Mouse (Mus musculus) lung, embryonic 15.5 days (tissue): ENCODE measurements at regions not wholly inside any gene's neighbourhood (a gene's known extent, or its start where the extent isn't known, plus 50 kb on each side); places are given as distances from the start of the nearest gene placed in this dataset.
"Not testable (repeated sequence)": the region's sequence is repeated elsewhere in the genome, so short reads cannot be mapped to it uniquely, and the experiment has no call there.

Experiments used
- ATAC-seq: fragments of 200-750 bp; cut with Nextera tagmentation; 2 replicates; pipeline ENCODE4 v1.8.0; 2017; ENCODE audit warnings: moderate number of reproducible peaks, borderline replicate concordance; ENCODE audit not compliant: low FRiP score, low TSS enrichment; ENCODE audit errors: extremely low read depth
- H3K27ac ChIP-seq: fragments of 300-500 bp; sonication (generic); 2 replicates; pipeline ENCODE4 v1.5.1; 2015; ENCODE audit warnings: moderate library complexity, mild to moderate bottlenecking, inconsistent platforms
- H3K27me3 ChIP-seq: fragments of 300-500 bp; sonication (generic); 2 replicates; pipeline ENCODE4 v1.6.1; 2015; ENCODE audit warnings: inconsistent platforms
- H3K36me3 ChIP-seq: fragments of 300-500 bp; sonication (generic); 2 replicates; pipeline ENCODE4 v1.6.1; 2015; ENCODE audit warnings: inconsistent platforms
- H3K4me1 ChIP-seq: fragments of 300-500 bp; sonication (generic); 2 replicates; pipeline ENCODE4 v1.6.1; 2015; ENCODE audit warnings: inconsistent platforms
- H3K4me2 ChIP-seq: fragments of 300-500 bp; sonication (generic); 2 replicates; pipeline ENCODE4 v1.6.1; 2015; ENCODE audit warnings: inconsistent platforms, mild to moderate bottlenecking, moderate library complexity
- H3K4me3 ChIP-seq: fragments of 300-500 bp; sonication (generic); 2 replicates; pipeline ENCODE4 v1.5.1; 2015; ENCODE audit warnings: mild to moderate bottlenecking, inconsistent platforms
- H3K9ac ChIP-seq: fragments of 300-500 bp; sonication (generic); 2 replicates; pipeline ENCODE4 v1.6.1; 2015; ENCODE audit warnings: inconsistent platforms
- H3K9me3 ChIP-seq: fragments of 300-500 bp; sonication (generic); 2 replicates; pipeline ENCODE4 v1.6.1; 2016; ENCODE audit warnings: inconsistent platforms
- whole genome bisulfite sequencing: fragments of 180-500 bp; shearing (Covaris S2); methylation state at CpG from one replicate; pipeline ENCODE4 v1.1.7; 2015; 5-methylcytosine and 5-hydroxymethylcytosine counted together

GRCm38 (mm10) chr15:43682176-43682575 is 3548.0 kb downstream of the 9330182O14Rik start:
- no peak overlapping the region for H3K4me2 ChIP-seq
- H3K9ac ChIP-seq, result no peak overlapping the region
- 90% methylated on average over 2 of the region's 2 CpGs for WGBS
- H3K27me3 ChIP-seq, result no peaks in the 10 kb centered on the region
- no peaks in the 10 kb centered on the region for H3K4me1 ChIP-seq
- no peaks in the 10 kb centered on the region for H3K9me3 ChIP-seq
- no peak overlapping the region for H3K27ac ChIP-seq
- H3K4me3 ChIP-seq, result no peak overlapping the region
- H3K36me3 ChIP-seq, result no peaks in the 10 kb centered on the region
- no peak for ATAC-seq

- H3K9ac ChIP-seq, ATAC-seq, H3K4me3 ChIP-seq, H3K27ac ChIP-seq, H3K4me2 ChIP-seq, H3K36me3 ChIP-seq, H3K27me3 ChIP-seq, H3K9me3 ChIP-seq, H3K4me1 ChIP-seq: not testable (repeated sequence)
Observed at GRCm38 (mm10) chr15:43691998-43692397, 3557.8 kb downstream of the 9330182O14Rik start.

- H3K36me3 ChIP-seq, result no peaks in the 10 kb centered on the region
- H3K27ac ChIP-seq, result no peak overlapping the region
- H3K9ac ChIP-seq, result no peak overlapping the region
- H3K9me3 ChIP-seq, result no peaks in the 10 kb centered on the region
- H3K4me2 ChIP-seq, result no peak overlapping the region
- no peak overlapping the region for H3K4me3 ChIP-seq
- H3K4me1 ChIP-seq, result no peaks in the 10 kb centered on the region
- no peak for ATAC-seq
- WGBS, result 71% methylated on average over 1 of the region's 1 CpGs
- H3K27me3 ChIP-seq, result no peaks in the 10 kb centered on the region
Observed at GRCm38 (mm10) chr15:43695451-43695850, 3561.3 kb downstream of the 9330182O14Rik start.

- H3K27ac ChIP-seq, result no peak overlapping the region
- 86% methylated on average over 1 of the region's 1 CpGs for WGBS
- H3K27me3 ChIP-seq, result no peaks in the 10 kb centered on the region
- no peak overlapping the region for H3K9ac ChIP-seq
- ATAC-seq, result no peak
- H3K4me2 ChIP-seq, result no peak overlapping the region
- H3K36me3 ChIP-seq, result no peaks in the 10 kb centered on the region
- H3K4me3 ChIP-seq, result no peak overlapping the region
- no peaks in the 10 kb centered on the region for H3K4me1 ChIP-seq
- H3K9me3 ChIP-seq, result no peaks in the 10 kb centered on the region
Observed at GRCm38 (mm10) chr15:43717035-43717434, 3582.9 kb downstream of the 9330182O14Rik start.

GRCm38 (mm10) chr15:43717559-43717958 is 3583.4 kb downstream of the 9330182O14Rik start:
- 81% methylated on average over 1 of the region's 1 CpGs for WGBS
- no peak overlapping the region for H3K9ac ChIP-seq
- H3K9me3 ChIP-seq, result no peaks in the 10 kb centered on the region
- no peak overlapping the region for H3K4me3 ChIP-seq
- no peaks in the 10 kb centered on the region for H3K36me3 ChIP-seq
- no peaks in the 10 kb centered on the region for H3K4me1 ChIP-seq
- ATAC-seq, result no peak
- H3K4me2 ChIP-seq, result no peak overlapping the region
- no peaks in the 10 kb centered on the region for H3K27me3 ChIP-seq
- H3K27ac ChIP-seq, result no peak overlapping the region

GRCm38 (mm10) chr15:43720916-43721315 is 3586.8 kb downstream of the 9330182O14Rik start:
- H3K9ac ChIP-seq, result no peak overlapping the region
- no peak for ATAC-seq
- no peak overlapping the region for H3K4me3 ChIP-seq
- H3K27ac ChIP-seq, result no peak overlapping the region
- WGBS, result 73% methylated on average over 1 of the region's 1 CpGs
- H3K27me3 ChIP-seq, result no peaks in the 10 kb centered on the region
- no peak overlapping the region for H3K4me2 ChIP-seq
- no peaks in the 10 kb centered on the region for H3K4me1 ChIP-seq
- H3K36me3 ChIP-seq, result no peaks in the 10 kb centered on the region
- no peaks in the 10 kb centered on the region for H3K9me3 ChIP-seq

GRCm38 (mm10) chr15:43735697-43736096 is 3601.5 kb downstream of the 9330182O14Rik start:
- Histone ChIP-seq H3K27ac (no peak overlapping the region), H3K27me3 (no peaks in the 10 kb centered on the region), H3K4me1 (no peaks in the 10 kb centered on the region), H3K4me2 (no peak overlapping the region), H3K36me3 (no peaks in the 10 kb centered on the region), H3K9ac (no peak overlapping the region), H3K9me3 (no peaks in the 10 kb centered on the region), H3K4me3 (no peak overlapping the region)
- no peak for ATAC-seq
- WGBS, result 57% methylated on average over 3 of the region's 3 CpGs

- no peak overlapping the region for H3K27ac ChIP-seq
- H3K4me3 ChIP-seq, result no peak overlapping the region
- H3K27me3 ChIP-seq, result no peaks in the 10 kb centered on the region
- 10% methylated on average over 3 of the region's 3 CpGs for WGBS
- ATAC-seq, result no peak
- no peaks in the 10 kb centered on the region for H3K9me3 ChIP-seq
- no peak overlapping the region for H3K9ac ChIP-seq
- no peaks in the 10 kb centered on the region for H3K4me1 ChIP-seq
- H3K4me2 ChIP-seq, result no peak overlapping the region
- H3K36me3 ChIP-seq, result no peaks in the 10 kb centered on the region
Observed at GRCm38 (mm10) chr15:43758256-43758655, 3624.1 kb downstream of the 9330182O14Rik start.

- Histone ChIP-seq H3K9ac (no peak overlapping the region), H3K9me3 (no peaks in the 10 kb centered on the region), H3K27me3 (no peaks in the 10 kb centered on the region), H3K36me3 (no peaks in the 10 kb centered on the region), H3K27ac (no peak overlapping the region), H3K4me1 (0 out of 2 replicates have a peak, but pooled peaks cover 4% of the 10 kb centered on the region), H3K4me2 (no peak overlapping the region), H3K4me3 (no peak overlapping the region)
- no peak for ATAC-seq
- 89% methylated on average over 2 of the region's 2 CpGs for WGBS
Observed at GRCm38 (mm10) chr15:43764606-43765005, 3630.4 kb downstream of the 9330182O14Rik start.

- 25% methylated on average over 3 of the region's 3 CpGs for WGBS
- no peak for ATAC-seq
- Histone ChIP-seq H3K4me2 (no peak overlapping the region), H3K4me1 (0 out of 2 replicates have a peak, but pooled peaks cover 4% of the 10 kb centered on the region), H3K9me3 (no peaks in the 10 kb centered on the region), H3K27me3 (no peaks in the 10 kb centered on the region), H3K36me3 (no peaks in the 10 kb centered on the region), H3K27ac (no peak overlapping the region), H3K4me3 (no peak overlapping the region), H3K9ac (no peak overlapping the region)
Observed at GRCm38 (mm10) chr15:43772718-43773117, 3638.6 kb downstream of the 9330182O14Rik start.

GRCm38 (mm10) chr15:43782126-43782632 is 3648.0 kb downstream of the 9330182O14Rik start:
- not testable (repeated sequence) for H3K4me1 ChIP-seq, H3K27me3 ChIP-seq, H3K36me3 ChIP-seq, H3K4me3 ChIP-seq, H3K27ac ChIP-seq, H3K4me2 ChIP-seq, ATAC-seq, H3K9me3 ChIP-seq, H3K9ac ChIP-seq
- WGBS, result 71% methylated on average over 3 of the region's 3 CpGs

- no peak overlapping the region for H3K9ac ChIP-seq
- H3K27me3 ChIP-seq, result no peaks in the 10 kb centered on the region
- no peak overlapping the region for H3K4me3 ChIP-seq
- H3K36me3 ChIP-seq, result no peaks in the 10 kb centered on the region
- no peak overlapping the region for H3K27ac ChIP-seq
- H3K4me1 ChIP-seq, result no peaks in the 10 kb centered on the region
- WGBS, result 48% methylated on average over 3 of the region's 3 CpGs
- H3K4me2 ChIP-seq, result no peak overlapping the region
- no peak for ATAC-seq
- H3K9me3 ChIP-seq, result no peaks in the 10 kb centered on the region
Observed at GRCm38 (mm10) chr15:43784171-43784570, 3650.0 kb downstream of the 9330182O14Rik start.

GRCm38 (mm10) chr15:43803342-43803741 is 3669.2 kb downstream of the 9330182O14Rik start:
- H3K4me2 ChIP-seq, result no peak overlapping the region
- ATAC-seq, result no peak
- 52% methylated on average over 4 of the region's 4 CpGs for WGBS
- no peaks in the 10 kb centered on the region for H3K36me3 ChIP-seq
- no peaks in the 10 kb centered on the region for H3K9me3 ChIP-seq
- H3K27me3 ChIP-seq, result no peaks in the 10 kb centered on the region
- no peaks in the 10 kb centered on the region for H3K4me1 ChIP-seq
- H3K9ac ChIP-seq, result no peak overlapping the region
- H3K27ac ChIP-seq, result no peak overlapping the region
- H3K4me3 ChIP-seq, result no peak overlapping the region
